Mouse (Mus musculus): ENCODE measurements around the gene Thg1l. TPM values are rescaled to one million over a fixed set of nuclear protein-coding genes. Genes with fewer than 3 reads are reported as not detected.

Gene Thg1l
- polyA plus RNA-seq (2014; fragmentation: Nextera tagmentation; extraction: Ambion mirVana) = 15.9 and 16.6 TPM in 2 replicates

GRCm38 (mm10) chr11:45955127-45955627 is at the start of gene Thg1l:
Thg1l (minus strand) TSS chr11:45955494.
- Histone ChIP-seq H3K27ac (ENCODE audit: low read depth, low read length) (peak within 1 kb of the TSS; percentile 8; the same call in 1 of the 2 replicates), H3K4me2 (replicated peaks; ENCODE audit: low read depth, low read length) (peak within 1 kb of the TSS; percentile 56), H3K4me3 (ENCODE audit: low read length) (peak within 1 kb of the TSS; percentile 60), H3K27me3 (ENCODE audit: control insufficient read depth, insufficient read depth, low read length) (no peaks in the 10 kb centered on the region), H3K9me3 (ENCODE audit: control insufficient read depth, low read length) (no peaks in the 10 kb centered on the region), H3K4me1 (ENCODE audit: control insufficient read depth, insufficient read depth, low read length) (no peaks in the 10 kb centered on the region), H3K36me3 (ENCODE audit: control insufficient read depth, insufficient read depth, low read length) (peaks cover 16% of the 10 kb centered on the region; the same call in 1 of the 2 replicates), H3K9ac (ENCODE audit: low read depth, low read length) (peak within 1 kb of the TSS; percentile 56; the same call in 1 of the 2 replicates)
- ATAC-seq (ENCODE audit: low FRiP score, low TSS enrichment) = peak; percentile 98
- under 1% methylated on average over 32 of the region's 32 CpGs for WGBS

DNA sequence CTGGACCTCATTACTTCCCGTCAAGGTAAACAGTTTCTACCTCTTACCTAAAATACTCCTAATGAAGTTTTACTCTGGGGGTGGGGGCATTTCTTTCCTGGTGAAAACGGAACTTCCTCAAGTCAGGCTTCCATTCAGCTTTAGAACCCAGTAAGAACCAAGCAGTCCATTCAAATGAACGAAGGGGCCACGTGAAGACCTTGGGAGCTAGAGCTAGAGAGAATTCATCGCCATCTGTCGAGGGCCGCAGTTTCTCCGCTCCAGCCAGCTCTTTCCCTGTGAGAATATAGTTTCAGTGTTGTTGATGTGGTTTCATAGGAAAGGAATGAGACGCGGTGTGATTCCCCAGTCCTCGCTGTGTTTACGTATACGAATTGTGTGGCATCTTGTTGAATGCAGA is 36.8 kb upstream of the Thg1l start:
- no peaks in the 10 kb centered on the region for H3K9me3 ChIP-seq (ENCODE audit: control insufficient read depth, low read length)
- H3K27ac ChIP-seq (ENCODE audit: low read depth, low read length) = no peak overlapping the region
- WGBS = 56% methylated on average over 13 of the region's 13 CpGs
- peak overlapping the region; percentile 52 for H3K4me2 ChIP-seq (replicated peaks; ENCODE audit: low read depth, low read length)
- H3K4me3 ChIP-seq (ENCODE audit: low read length) = peak overlapping the region; percentile 32
- ATAC-seq (ENCODE audit: low FRiP score, low TSS enrichment) = no peak
- H3K27me3 ChIP-seq (ENCODE audit: control insufficient read depth, insufficient read depth, low read length) = no peaks in the 10 kb centered on the region
- no peaks in the 10 kb centered on the region for H3K36me3 ChIP-seq (ENCODE audit: control insufficient read depth, insufficient read depth, low read length)
- H3K4me1 ChIP-seq (ENCODE audit: control insufficient read depth, insufficient read depth, low read length) = no peaks in the 10 kb centered on the region
- H3K9ac ChIP-seq (ENCODE audit: low read depth, low read length) = no peak overlapping the region; the same call in 1 of the 2 replicates

DNA sequence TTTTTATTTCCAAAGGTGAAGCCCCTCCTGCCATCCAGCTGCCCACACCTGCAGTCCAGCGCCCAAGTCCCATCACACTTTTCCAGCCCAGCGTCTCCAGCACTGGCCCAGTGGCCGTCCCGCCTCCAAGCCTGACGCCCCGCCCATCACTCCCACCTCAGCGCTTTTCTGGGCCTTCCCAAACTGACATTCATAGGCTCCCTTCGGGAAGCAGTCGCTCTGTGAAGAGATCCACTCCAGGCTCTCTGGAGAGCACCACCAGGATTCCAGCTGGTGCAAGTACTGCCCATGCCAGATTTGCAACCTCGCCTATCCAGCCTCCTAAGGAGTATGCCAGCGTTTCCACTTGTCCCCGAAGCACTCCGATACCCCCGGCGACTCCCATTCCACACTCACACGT is 36.3 kb upstream of the Thg1l start:
- ATAC-seq (ENCODE audit: low FRiP score, low TSS enrichment) = peak; percentile 87
- WGBS = 11% methylated on average over 16 of the region's 16 CpGs
- H3K9ac ChIP-seq (ENCODE audit: low read depth, low read length) = peak overlapping the region; percentile 42; the same call in 1 of the 2 replicates
- no peaks in the 10 kb centered on the region for H3K4me1 ChIP-seq (ENCODE audit: control insufficient read depth, insufficient read depth, low read length)
- no peak overlapping the region for H3K27ac ChIP-seq (ENCODE audit: low read depth, low read length)
- H3K4me2 ChIP-seq (replicated peaks; ENCODE audit: low read depth, low read length) = peak overlapping the region; percentile 52
- no peaks in the 10 kb centered on the region for H3K27me3 ChIP-seq (ENCODE audit: control insufficient read depth, insufficient read depth, low read length)
- H3K4me3 ChIP-seq (ENCODE audit: low read length) = peak overlapping the region; percentile 32
- H3K9me3 ChIP-seq (ENCODE audit: control insufficient read depth, low read length) = no peaks in the 10 kb centered on the region
- H3K36me3 ChIP-seq (ENCODE audit: control insufficient read depth, insufficient read depth, low read length) = no peaks in the 10 kb centered on the region

- ATAC-seq (ENCODE audit: low FRiP score, low TSS enrichment) = peak; percentile 43; the same call in 1 of the 2 replicates
- peak overlapping the region; percentile 84 for H3K4me2 ChIP-seq (replicated peaks; ENCODE audit: low read depth, low read length)
- peak overlapping the region; percentile 58 for H3K4me3 ChIP-seq (ENCODE audit: low read length)
- H3K27me3 ChIP-seq (ENCODE audit: control insufficient read depth, insufficient read depth, low read length) = no peaks in the 10 kb centered on the region
- H3K9ac ChIP-seq (ENCODE audit: low read depth, low read length) = peak overlapping the region; percentile 86
- H3K36me3 ChIP-seq (ENCODE audit: control insufficient read depth, insufficient read depth, low read length) = no peaks in the 10 kb centered on the region
- H3K9me3 ChIP-seq (ENCODE audit: control insufficient read depth, low read length) = peaks cover 6% of the 10 kb centered on the region; the same call in 1 of the 2 replicates
- H3K27ac ChIP-seq (ENCODE audit: low read depth, low read length) = no peak overlapping the region
- WGBS = 34% methylated on average over 19 of the region's 19 CpGs
- H3K4me1 ChIP-seq (ENCODE audit: control insufficient read depth, insufficient read depth, low read length) = no peaks in the 10 kb centered on the region
These were observed 25.6 kb upstream of the Thg1l start for GRCm38 (mm10) chr11:45980893-45981253.

- 15% methylated on average over 76 of the region's 115 CpGs for WGBS
These were observed 24.9 kb upstream of the Thg1l start, which contains the start of gene Sox30 for GRCm38 (mm10) chr11:45979946-45980892. Sox30 (plus strand) TSS chr11:45980310.

DNA sequence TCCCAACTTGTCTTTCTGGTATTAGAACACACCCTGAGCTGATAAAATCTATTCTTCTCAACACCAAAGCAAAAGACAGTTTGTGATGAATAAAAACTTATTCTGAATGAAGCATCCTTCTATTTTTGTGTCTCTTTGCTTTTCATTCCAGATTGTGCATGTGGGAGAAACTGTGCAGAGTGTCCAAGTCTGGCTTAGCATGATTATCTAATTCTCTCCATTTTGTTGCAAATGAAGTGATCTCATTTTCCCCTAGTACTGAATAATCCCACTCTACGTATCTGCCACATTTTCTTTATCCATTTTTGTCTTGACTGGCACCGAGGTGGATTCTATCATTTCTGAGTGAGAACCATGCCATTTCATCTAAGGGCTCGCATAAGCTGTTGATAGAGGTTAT is 20.8 kb upstream of the Thg1l start:
- Histone ChIP-seq H3K4me3 (ENCODE audit: low read length) (no peak overlapping the region), H3K27ac (ENCODE audit: low read depth, low read length) (no peak overlapping the region), H3K4me1 (ENCODE audit: control insufficient read depth, insufficient read depth, low read length) (no peaks in the 10 kb centered on the region), H3K4me2 (replicated peaks; ENCODE audit: low read depth, low read length) (no peak overlapping the region), H3K9me3 (ENCODE audit: control insufficient read depth, low read length) (peaks cover 6% of the 10 kb centered on the region; the same call in 1 of the 2 replicates), H3K27me3 (ENCODE audit: control insufficient read depth, insufficient read depth, low read length) (no peaks in the 10 kb centered on the region), H3K9ac (ENCODE audit: low read depth, low read length) (no peak overlapping the region), H3K36me3 (ENCODE audit: control insufficient read depth, insufficient read depth, low read length) (no peaks in the 10 kb centered on the region)
- ATAC-seq (ENCODE audit: low FRiP score, low TSS enrichment) = no peak
- 75% methylated on average over 3 of the region's 3 CpGs for WGBS

More at GRCm38 (mm10) chr11:45979946-45980892, 24.9 kb upstream of the Thg1l start, which contains the start of gene Sox30:
- H3K4me3 ChIP-seq (ENCODE audit: low read length) = peak within 1 kb of the TSS; percentile 58
- peaks cover 6% of the 10 kb centered on the region; the same call in 1 of the 2 replicates for H3K9me3 ChIP-seq (ENCODE audit: control insufficient read depth, low read length)
- H3K36me3 ChIP-seq (ENCODE audit: control insufficient read depth, insufficient read depth, low read length) = no peaks in the 10 kb centered on the region
- H3K4me1 ChIP-seq (ENCODE audit: control insufficient read depth, insufficient read depth, low read length) = no peaks in the 10 kb centered on the region
- no peak within 1 kb of the TSS for H3K27ac ChIP-seq (ENCODE audit: low read depth, low read length)
- H3K9ac ChIP-seq (ENCODE audit: low read depth, low read length) = peak within 1 kb of the TSS; percentile 86
- H3K4me2 ChIP-seq (replicated peaks; ENCODE audit: low read depth, low read length) = peak within 1 kb of the TSS; percentile 84
- peak; percentile 95 for ATAC-seq (ENCODE audit: low FRiP score, low TSS enrichment)
- H3K27me3 ChIP-seq (ENCODE audit: control insufficient read depth, insufficient read depth, low read length) = no peaks in the 10 kb centered on the region

DNA sequence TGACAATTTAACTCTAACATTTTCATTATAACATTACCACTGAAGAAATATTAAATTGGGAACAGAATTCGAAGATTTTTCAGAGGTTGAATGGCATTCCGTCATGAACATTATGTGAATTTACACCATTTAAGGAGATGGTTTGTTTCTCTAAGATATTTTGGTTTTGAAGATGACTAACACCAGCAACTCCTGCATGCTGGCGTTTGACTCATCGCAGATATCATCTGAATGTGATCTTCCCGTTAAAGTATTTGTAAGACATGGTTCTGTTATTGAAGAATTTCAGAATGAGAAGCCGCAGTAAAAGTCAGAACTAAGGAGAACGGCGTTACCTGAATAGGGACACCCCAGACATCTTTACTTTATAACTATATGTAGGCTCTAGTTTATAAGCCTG is 19.2 kb upstream of the Thg1l start:
- 89% methylated on average over 8 of the region's 8 CpGs for WGBS
- ATAC-seq (ENCODE audit: low FRiP score, low TSS enrichment) = no peak
- Histone ChIP-seq H3K9me3 (ENCODE audit: control insufficient read depth, low read length) (peaks cover under 1% of the 10 kb centered on the region; the same call in 1 of the 2 replicates), H3K4me2 (replicated peaks; ENCODE audit: low read depth, low read length) (no peak overlapping the region), H3K4me1 (ENCODE audit: control insufficient read depth, insufficient read depth, low read length) (no peaks in the 10 kb centered on the region), H3K27me3 (ENCODE audit: control insufficient read depth, insufficient read depth, low read length) (no peaks in the 10 kb centered on the region), H3K4me3 (ENCODE audit: low read length) (no peak overlapping the region), H3K36me3 (ENCODE audit: control insufficient read depth, insufficient read depth, low read length) (no peaks in the 10 kb centered on the region), H3K27ac (ENCODE audit: low read depth, low read length) (no peak overlapping the region), H3K9ac (ENCODE audit: low read depth, low read length) (no peak overlapping the region)

DNA sequence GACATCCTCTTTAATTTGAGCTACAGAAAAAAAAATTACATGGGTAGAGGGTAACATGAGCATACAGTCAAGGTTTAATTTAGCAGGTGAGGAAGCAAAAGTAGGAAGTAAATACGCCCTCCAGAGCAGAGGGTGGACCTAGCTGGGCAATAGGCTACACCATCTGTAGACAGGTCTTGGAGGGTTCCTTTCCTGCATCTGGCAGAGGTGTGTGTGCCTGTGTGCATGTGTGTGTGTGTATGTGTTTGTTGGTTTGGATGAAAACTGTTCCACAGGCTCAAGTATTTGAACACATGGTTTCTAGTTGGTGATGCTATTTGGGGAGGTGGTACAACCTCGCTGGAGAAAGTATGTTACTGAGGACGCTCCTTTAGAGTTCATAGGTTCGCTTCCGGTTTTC is 18.3 kb upstream of the Thg1l start:
- no peak overlapping the region for H3K9ac ChIP-seq (ENCODE audit: low read depth, low read length)
- H3K4me3 ChIP-seq (ENCODE audit: low read length) = no peak overlapping the region
- H3K9me3 ChIP-seq (ENCODE audit: control insufficient read depth, low read length) = no peaks in the 10 kb centered on the region
- H3K4me1 ChIP-seq (ENCODE audit: control insufficient read depth, insufficient read depth, low read length) = no peaks in the 10 kb centered on the region
- H3K4me2 ChIP-seq (replicated peaks; ENCODE audit: low read depth, low read length) = no peak overlapping the region
- H3K27me3 ChIP-seq (ENCODE audit: control insufficient read depth, insufficient read depth, low read length) = no peaks in the 10 kb centered on the region
- H3K27ac ChIP-seq (ENCODE audit: low read depth, low read length) = no peak overlapping the region
- no peaks in the 10 kb centered on the region for H3K36me3 ChIP-seq (ENCODE audit: control insufficient read depth, insufficient read depth, low read length)
- 88% methylated on average over 5 of the region's 5 CpGs for WGBS
- ATAC-seq (ENCODE audit: low FRiP score, low TSS enrichment) = no peak

DNA sequence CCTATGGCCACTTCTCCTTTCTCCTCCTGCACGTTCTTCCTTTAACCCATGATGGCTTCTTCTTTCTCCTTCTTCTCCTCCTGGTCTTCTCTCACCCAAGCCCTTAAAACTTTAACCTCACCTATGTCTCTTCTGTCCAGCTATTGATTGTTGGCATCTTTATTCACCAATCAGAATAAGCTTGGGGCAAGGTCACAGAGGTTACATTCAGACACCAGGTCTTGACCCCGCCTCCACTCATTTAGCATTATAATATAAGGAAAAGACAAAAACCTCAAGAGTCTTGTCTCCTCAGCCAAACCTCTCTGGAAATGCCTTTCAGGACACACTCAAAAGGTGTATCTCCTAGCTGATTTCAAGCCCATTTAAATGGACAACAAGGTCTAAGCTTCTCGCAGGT is 13.2 kb upstream of the Thg1l start:
- 89% methylated on average over 3 of the region's 3 CpGs for WGBS
- Histone ChIP-seq H3K9ac (ENCODE audit: low read depth, low read length) (no peak overlapping the region), H3K4me1 (ENCODE audit: control insufficient read depth, insufficient read depth, low read length) (no peaks in the 10 kb centered on the region), H3K4me2 (replicated peaks; ENCODE audit: low read depth, low read length) (no peak overlapping the region), H3K4me3 (ENCODE audit: low read length) (no peak overlapping the region), H3K9me3 (ENCODE audit: control insufficient read depth, low read length) (no peaks in the 10 kb centered on the region), H3K27ac (ENCODE audit: low read depth, low read length) (no peak overlapping the region), H3K27me3 (ENCODE audit: control insufficient read depth, insufficient read depth, low read length) (no peaks in the 10 kb centered on the region), H3K36me3 (ENCODE audit: control insufficient read depth, insufficient read depth, low read length) (no peaks in the 10 kb centered on the region)
- ATAC-seq (ENCODE audit: low FRiP score, low TSS enrichment) = no peak

All from kidney, embryonic 14.5 days (tissue).